Mouse (Mus musculus) bone marrow macrophage, adult 2 months (primary cell): ENCODE data around the gene Cd3d. TPM values are rescaled to one million over a fixed set of nuclear protein-coding genes. Genes with fewer than 3 reads are reported as not detected.

Source experiments
- H3K27ac ChIP-seq: 2 replicates; pipeline ENCODE4 v1.5.1; 2012; ENCODE audit warnings: low read depth, low read length; ENCODE audit not compliant: insufficient read depth
- H3K4me1 ChIP-seq: 2 replicates; pipeline ENCODE4 v1.6.1; 2012; ENCODE audit warnings: low read length; ENCODE audit not compliant: control insufficient read depth, insufficient read depth
- H3K4me3 ChIP-seq: 2 replicates; pipeline ENCODE4 v1.5.1; 2012; ENCODE audit warnings: mild to moderate bottlenecking, low read length, moderate library complexity; ENCODE audit not compliant: insufficient read depth
- CTCF ChIP-seq: IDR thresholded peaks from 2 replicates; pipeline ENCODE4 v1.5.1; 2012; ENCODE audit warnings: low read depth, mild to moderate bottlenecking, low read length, moderate library complexity
- POLR2A ChIP-seq: IDR thresholded peaks from 2 replicates; pipeline ENCODE4 v1.6.1; 2012; ENCODE audit warnings: mild to moderate bottlenecking, low read depth, low read length, borderline replicate concordance
- polyA plus RNA-seq: library from polyadenylated mRNA; stranded (reverse); fragments of >200 nt; gene quantifications from 2 replicates; pipeline ENCODE4 v1.2.4, GENCODE M21; 2012; ENCODE audit not compliant: missing spikeins, insufficient read depth, insufficient read length

Cd3d gene
- polyA plus RNA-seq, 1 experiment, result not detected

- H3K4me3 ChIP-seq, result no peak within 1 kb of the TSS
- no peak for TF ChIP-seq POLR2A
- TF ChIP-seq CTCF, result no peak
Observed at GRCm38 (mm10) chr9:45009180-45010078, 27.8 kb downstream of the Cd3d start, which contains the start of gene Cd3e. Gene Cd3e (minus strand): TSS chr9:45009627.

GRCm38 (mm10) chr9:45010461-45010860 lies 28.9 kb downstream of the Cd3d start:
- H3K27ac ChIP-seq, result no peak overlapping the region
- no peak overlapping the region for H3K4me3 ChIP-seq
- no peaks in the 10 kb centered on the region for H3K4me1 ChIP-seq
- no peak for TF ChIP-seq CTCF
- TF ChIP-seq POLR2A, result no peak

More at GRCm38 (mm10) chr9:45009180-45010078, 27.8 kb downstream of the Cd3d start, which contains the start of gene Cd3e:
- Histone ChIP-seq H3K27ac (no peak within 1 kb of the TSS), H3K4me1 (no peaks in the 10 kb centered on the region)

- no peaks in the 10 kb centered on the region for H3K4me1 ChIP-seq
- no peak overlapping the region for H3K4me3 ChIP-seq
- H3K27ac ChIP-seq, result no peak overlapping the region
- TF ChIP-seq POLR2A (no peak), CTCF (no peak)
Observed at GRCm38 (mm10) chr9:45011291-45011690, 29.7 kb downstream of the Cd3d start.

- no peak overlapping the region for H3K27ac ChIP-seq
- H3K4me1 ChIP-seq, result no peaks in the 10 kb centered on the region
- TF ChIP-seq CTCF, result no peak
- TF ChIP-seq POLR2A, result no peak
- no peak overlapping the region for H3K4me3 ChIP-seq
Observed at GRCm38 (mm10) chr9:45014879-45015278, 33.3 kb downstream of the Cd3d start.

GRCm38 (mm10) chr9:45015841-45016240 lies 34.3 kb downstream of the Cd3d start:
- Histone ChIP-seq H3K27ac (no peak overlapping the region), H3K4me3 (no peak overlapping the region), H3K4me1 (no peaks in the 10 kb centered on the region)
- TF ChIP-seq CTCF (no peak), POLR2A (no peak)

- TF ChIP-seq POLR2A, result no peak
- no peak for TF ChIP-seq CTCF
- no peak overlapping the region for H3K27ac ChIP-seq
- H3K4me1 ChIP-seq, result no peaks in the 10 kb centered on the region
- H3K4me3 ChIP-seq, result no peak overlapping the region
Observed at GRCm38 (mm10) chr9:45018031-45018430, 36.4 kb downstream of the Cd3d start.

- Histone ChIP-seq H3K27ac (no peak overlapping the region), H3K4me1 (no peaks in the 10 kb centered on the region), H3K4me3 (no peak overlapping the region)
- no peak for TF ChIP-seq CTCF
- no peak for TF ChIP-seq POLR2A
Observed at GRCm38 (mm10) chr9:45022800-45023199, 41.2 kb downstream of the Cd3d start.

- H3K4me1 ChIP-seq, result no peaks in the 10 kb centered on the region
- no peak overlapping the region for H3K4me3 ChIP-seq
- no peak for TF ChIP-seq CTCF
- no peak for TF ChIP-seq POLR2A
- no peak overlapping the region for H3K27ac ChIP-seq
Observed at GRCm38 (mm10) chr9:45023638-45024037, 42.1 kb downstream of the Cd3d start.

GRCm38 (mm10) chr9:45024187-45024586 lies 42.6 kb downstream of the Cd3d start:
- Histone ChIP-seq H3K4me1 (no peaks in the 10 kb centered on the region), H3K27ac (no peak overlapping the region), H3K4me3 (no peak overlapping the region)
- TF ChIP-seq POLR2A, result no peak
- no peak for TF ChIP-seq CTCF

- Histone ChIP-seq H3K4me3 (no peak overlapping the region), H3K27ac (no peak overlapping the region), H3K4me1 (no peaks in the 10 kb centered on the region)
- TF ChIP-seq CTCF, result no peak
- TF ChIP-seq POLR2A, result no peak
Observed at GRCm38 (mm10) chr9:45027376-45027775, 45.8 kb downstream of the Cd3d start.
